Mouse (Mus musculus) lung, embryonic 14.5 days (tissue): ENCODE results near the gene Lhx6. TPM values are rescaled to one million over a fixed set of nuclear protein-coding genes. Genes with fewer than 3 reads are reported as not detected.

Source experiments
- ATAC-seq: fragments of 200-750 bp; cut with Nextera tagmentation; 2 replicates; pipeline ENCODE4 v1.8.0; 2017; ENCODE audit warnings: mild to moderate bottlenecking, moderate TSS enrichment, moderate library complexity; ENCODE audit not compliant: insufficient read depth
- DNase-seq: peaks from one replicate; pipeline ENCODE4 v3.0.0-alpha.2; 2015
- H3K27ac ChIP-seq: fragments of 300-500 bp; sonication (generic); 2 replicates; pipeline ENCODE4 v1.5.1; 2014; ENCODE audit warnings: low read depth, mild to moderate bottlenecking, moderate library complexity
- H3K27me3 ChIP-seq: fragments of 300-500 bp; sonication (generic); 2 replicates; pipeline ENCODE4 v1.6.1; 2014; ENCODE audit warnings: low read length, control low read depth; ENCODE audit not compliant: insufficient read depth
- H3K36me3 ChIP-seq: fragments of 300-500 bp; sonication (generic); 2 replicates; pipeline ENCODE4 v1.6.1; 2014; ENCODE audit warnings: control low read depth; ENCODE audit not compliant: insufficient read depth
- H3K4me1 ChIP-seq: fragments of 300-500 bp; sonication (generic); 2 replicates; pipeline ENCODE4 v1.6.1; 2014; ENCODE audit warnings: antibody characterized with exemption, control low read depth; ENCODE audit not compliant: insufficient read depth
- H3K4me2 ChIP-seq: fragments of 300-500 bp; sonication (generic); 2 replicates; pipeline ENCODE4 v1.6.1; 2014; ENCODE audit warnings: mild to moderate bottlenecking
- H3K4me3 ChIP-seq: fragments of 300-500 bp; sonication (generic); 2 replicates; pipeline ENCODE4 v1.5.1; 2014; ENCODE audit warnings: low read depth, low read length
- H3K9ac ChIP-seq: fragments of 300-500 bp; sonication (generic); 2 replicates; pipeline ENCODE4 v1.6.1; 2014
- H3K9me3 ChIP-seq: fragments of 300-500 bp; sonication (generic); 2 replicates; pipeline ENCODE4 v1.6.1; 2016; ENCODE audit warnings: low read depth, low read length, control low read depth
- CTCF ChIP-seq: IDR thresholded peaks from 2 replicates; pipeline ENCODE4 v1.5.1; 2016; ENCODE audit warnings: antibody characterized with exemption, low read depth
- WGBS: fragments of 180-500 bp; shearing (Covaris S2); extraction: QIAGEN DNeasy Blood & Tissue Kit; methylation state at CpG from one replicate; pipeline ENCODE4 v1.1.7; 2014; 5-methylcytosine and 5-hydroxymethylcytosine counted together
- polyA plus RNA-seq: library from polyadenylated mRNA; unstranded; fragments of >200 nt; fragmentation: Nextera tagmentation; extraction: Ambion mirVana; gene quantifications from 2 replicates; pipeline ENCODE4 v1.2.1, GENCODE M21; 2014

Gene Lhx6
- polyA plus RNA-seq, 1 experiment from 2014 or later = 12.8 TPM

DNA sequence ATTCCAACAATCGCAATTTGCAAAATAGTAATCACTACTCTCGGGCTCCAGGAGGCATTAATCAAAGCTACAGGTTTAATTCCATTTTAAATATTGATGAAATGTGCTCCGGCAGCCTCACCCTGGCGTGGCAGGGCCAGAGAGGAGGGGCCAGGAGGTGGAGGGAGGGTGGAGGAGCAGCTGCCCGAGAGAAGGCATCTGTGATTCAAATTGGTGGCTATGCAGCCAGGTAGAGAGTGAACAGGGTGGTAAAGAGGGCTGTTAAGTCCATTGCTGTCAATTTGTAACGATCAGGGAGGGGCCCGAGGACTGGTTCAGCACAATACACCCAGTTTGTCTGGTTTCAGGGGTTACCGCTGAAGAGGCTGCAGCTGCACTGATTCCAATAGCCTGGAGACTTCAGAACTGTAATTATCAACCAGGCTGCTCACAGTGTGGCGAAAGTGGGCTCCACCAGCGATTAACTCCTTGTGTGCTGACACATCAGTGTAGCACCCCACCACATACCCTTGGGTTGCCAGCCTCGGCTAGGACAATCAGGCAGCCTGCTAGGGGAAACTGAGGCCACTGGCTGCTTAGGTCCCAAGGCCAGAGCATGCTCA, 27.9 kb downstream of the Lhx6 start:
- H3K9me3 ChIP-seq = no peaks in the 10 kb centered on the region
- peak overlapping the region; percentile 8; the same call in 1 of the 2 replicates for H3K4me2 ChIP-seq
- ATAC-seq (peak; percentile 42; the same call in 1 of the 2 replicates), DNase-seq (no peak)
- TF ChIP-seq CTCF = no peak
- no peaks in the 10 kb centered on the region for H3K36me3 ChIP-seq
- H3K4me3 ChIP-seq = no peak overlapping the region
- H3K27ac ChIP-seq = no peak overlapping the region
- 18% methylated on average over 11 of the region's 11 CpGs for WGBS
- no peaks in the 10 kb centered on the region for H3K27me3 ChIP-seq
- H3K9ac ChIP-seq = no peak overlapping the region
- no peaks in the 10 kb centered on the region for H3K4me1 ChIP-seq

GRCm38 (mm10) chr2:36075210-36075609, 30.0 kb downstream of the Lhx6 start:
- no peaks in the 10 kb centered on the region for H3K36me3 ChIP-seq
- ATAC-seq (no peak), DNase-seq (no peak)
- no peaks in the 10 kb centered on the region for H3K9me3 ChIP-seq
- H3K27me3 ChIP-seq = no peaks in the 10 kb centered on the region
- H3K4me3 ChIP-seq = no peak overlapping the region
- WGBS = 84% methylated on average over 5 of the region's 5 CpGs
- no peaks in the 10 kb centered on the region for H3K4me1 ChIP-seq
- no peak overlapping the region for H3K27ac ChIP-seq
- TF ChIP-seq CTCF = no peak
- H3K9ac ChIP-seq = no peak overlapping the region
- no peak overlapping the region for H3K4me2 ChIP-seq

GRCm38 (mm10) chr2:36073781-36074180, 31.4 kb downstream of the Lhx6 start:
- H3K4me1 ChIP-seq = no peaks in the 10 kb centered on the region
- H3K27ac ChIP-seq = no peak overlapping the region
- no peak overlapping the region for H3K9ac ChIP-seq
- ATAC-seq (no peak), DNase-seq (no peak)
- WGBS = 53% methylated on average over 3 of the region's 3 CpGs
- H3K36me3 ChIP-seq = no peaks in the 10 kb centered on the region
- TF ChIP-seq CTCF = no peak
- no peak overlapping the region for H3K4me2 ChIP-seq
- H3K27me3 ChIP-seq = no peaks in the 10 kb centered on the region
- H3K4me3 ChIP-seq = no peak overlapping the region
- no peaks in the 10 kb centered on the region for H3K9me3 ChIP-seq

- DNase-seq = no peak
- Histone ChIP-seq H3K9ac (no peak overlapping the region), H3K36me3 (no peaks in the 10 kb centered on the region), H3K27me3 (no peaks in the 10 kb centered on the region), H3K27ac (no peak overlapping the region), H3K9me3 (no peaks in the 10 kb centered on the region), H3K4me1 (no peaks in the 10 kb centered on the region), H3K4me2 (no peak overlapping the region), H3K4me3 (no peak overlapping the region)
- 63% methylated on average over 8 of the region's 8 CpGs for WGBS
- TF ChIP-seq CTCF = no peak
- ATAC-seq = no peak
Observed at GRCm38 (mm10) chr2:36071660-36072305, 33.4 kb downstream of the Lhx6 start.

DNA sequence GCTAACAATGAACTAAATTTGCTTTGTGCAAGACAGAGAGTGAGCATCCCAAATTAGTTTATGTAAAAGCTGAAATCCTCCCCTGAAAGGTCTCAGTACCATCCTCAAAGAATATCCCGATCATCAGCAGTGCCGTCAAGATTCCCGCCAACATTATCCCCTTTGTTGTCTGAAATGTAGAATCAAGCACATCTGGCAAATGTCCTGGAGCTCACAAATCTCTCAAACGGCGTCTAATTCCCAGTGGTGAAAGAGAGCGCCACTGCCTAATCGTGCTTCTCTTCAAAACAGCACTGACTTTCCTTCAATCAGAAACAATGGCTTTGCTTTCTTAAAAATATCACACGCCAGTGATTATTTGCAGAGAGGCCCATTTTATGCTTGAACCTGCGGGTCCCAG, 38.1 kb downstream of the Lhx6 start:
- DNase-seq (no peak), ATAC-seq (no peak)
- no peak overlapping the region for H3K4me2 ChIP-seq
- no peak overlapping the region for H3K9ac ChIP-seq
- H3K27me3 ChIP-seq = no peaks in the 10 kb centered on the region
- no peak for TF ChIP-seq CTCF
- H3K4me3 ChIP-seq = no peak overlapping the region
- H3K9me3 ChIP-seq = no peaks in the 10 kb centered on the region
- no peaks in the 10 kb centered on the region for H3K36me3 ChIP-seq
- H3K4me1 ChIP-seq = no peaks in the 10 kb centered on the region
- H3K27ac ChIP-seq = no peak overlapping the region
- 67% methylated on average over 9 of the region's 9 CpGs for WGBS

DNA sequence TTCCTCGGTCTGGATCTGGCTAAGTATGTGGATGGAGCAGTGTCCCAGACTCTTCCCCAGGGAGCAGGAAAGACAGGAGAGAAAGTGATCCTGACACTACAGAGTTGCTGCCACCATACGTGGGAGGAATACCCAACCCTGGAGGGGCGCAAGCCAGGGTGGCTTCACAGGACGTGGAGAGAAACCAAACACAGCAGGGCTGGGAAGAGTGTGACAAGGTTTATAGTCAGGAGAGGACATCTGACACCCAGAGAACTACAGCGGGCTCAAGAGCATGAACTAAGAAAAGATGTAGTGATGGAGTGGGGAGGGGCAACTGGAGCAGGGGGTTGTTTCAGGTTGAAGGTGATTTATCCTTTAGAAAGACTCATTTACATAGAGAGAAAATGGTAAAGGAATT, 43.8 kb downstream of the Lhx6 start:
- no peak overlapping the region for H3K4me3 ChIP-seq
- ATAC-seq (no peak), DNase-seq (no peak)
- H3K36me3 ChIP-seq = no peaks in the 10 kb centered on the region
- no peak overlapping the region for H3K4me2 ChIP-seq
- no peak overlapping the region for H3K9ac ChIP-seq
- H3K27ac ChIP-seq = no peak overlapping the region
- 57% methylated on average over 5 of the region's 5 CpGs for WGBS
- TF ChIP-seq CTCF = no peak
- no peaks in the 10 kb centered on the region for H3K27me3 ChIP-seq
- no peaks in the 10 kb centered on the region for H3K9me3 ChIP-seq
- no peaks in the 10 kb centered on the region for H3K4me1 ChIP-seq

DNA sequence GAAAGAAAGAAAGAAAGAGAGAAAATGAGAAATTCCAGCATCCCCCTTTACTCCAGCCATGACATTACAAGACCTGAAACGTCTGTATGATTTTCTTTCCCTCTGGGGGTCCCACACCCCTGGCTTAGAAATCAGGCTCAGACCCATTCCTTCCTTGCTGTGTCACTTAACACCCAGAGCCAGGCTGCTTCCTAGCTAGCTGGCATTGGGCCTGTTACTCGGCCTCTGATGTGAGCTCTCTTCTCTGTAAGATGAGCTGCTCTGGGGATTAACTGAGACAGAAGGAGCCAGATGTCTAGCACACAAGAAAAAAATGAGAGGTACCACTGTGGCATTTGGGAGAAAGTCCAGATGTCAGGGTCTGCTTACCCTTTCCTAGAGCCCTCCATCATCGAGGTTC, 49.0 kb downstream of the Lhx6 start:
- no peaks in the 10 kb centered on the region for H3K27me3 ChIP-seq
- H3K4me1 ChIP-seq = no peaks in the 10 kb centered on the region
- H3K9me3 ChIP-seq = no peaks in the 10 kb centered on the region
- no peaks in the 10 kb centered on the region for H3K36me3 ChIP-seq
- DNase-seq (peak; percentile 31), ATAC-seq (no peak)
- H3K9ac ChIP-seq = no peak overlapping the region
- 26% methylated on average over 3 of the region's 3 CpGs for WGBS
- H3K27ac ChIP-seq = no peak overlapping the region
- H3K4me3 ChIP-seq = no peak overlapping the region
- no peak overlapping the region for H3K4me2 ChIP-seq
- TF ChIP-seq CTCF = no peak
